ENCODE assay signal across 9 mouse cellular contexts in genomic region chr5:64381538-64381937, GRCm38 (mm10).
A peak's percentile ranks its signal among the peaks of the same experiment; 100 is the strongest.
DNase-seq lines count a peak whose midpoint lies in the region; ATAC-seq and TF ChIP-seq lines count a peak whose summit lies in the region.
"Had no signal": no experiment of that assay in that cellular context is flagged by ENCODE, and none has a peak within 500 bp of the region (broad histone marks: within the 10 kb centered on the region; RNA-seq: fewer than 3 reads in every experiment).

No protein-coding gene starts in this region.

- H3K4me2 ChIP-seq in neural tube, embryonic 13.5 days: no peak overlapping the region
- no peak overlapping the region for H3K4me2 ChIP-seq in limb, embryonic 14.5 days (replicated peaks; ENCODE audit: low read depth, low read length, severe bottlenecking)
- H3K4me2 ChIP-seq in stomach, postnatal 0 days (replicated peaks; ENCODE audit: low read depth): no peak overlapping the region

- no peak for TF ChIP-seq EP300 in heart, adult 2 months (IDR thresholded peaks at IDR 0.05; ENCODE audit: insufficient read depth, low read depth, low read length)
- TF ChIP-seq EP300 in stomach, postnatal 0 days (optimal IDR thresholded peaks at IDR 0.05): no peak

- intact Hi-C loops in heart, adult 2 months (cut with DNase I): loop anchor here (5.0 kb wide), 1 partner anchor 321 kb away; no protein-coding TSS in a partner anchor
- intact Hi-C loops in heart, postnatal 25 days (cut with DNase I): loop anchor here (5.0 to 10.0 kb wide), 2 partner anchors 203 to 301 kb away; no protein-coding TSS in a partner anchor
- intact Hi-C loops in left cerebral cortex, postnatal 25 days (cut with DNase I): loop anchor here (5.0 kb wide), 2 partner anchors 94 to 126 kb away; no protein-coding TSS in a partner anchor

- no peaks in the 10 kb centered on the region for H3K27me3 ChIP-seq in heart, adult 2 months (ENCODE audit: control insufficient read depth, insufficient read depth, low read length)
- peaks cover 5% of the 10 kb centered on the region for H3K27me3 ChIP-seq in neural tube, embryonic 13.5 days
- no peaks in the 10 kb centered on the region for H3K27me3 ChIP-seq in limb, embryonic 14.5 days (ENCODE audit: control insufficient read depth, insufficient read depth, low read length)
- no peaks in the 10 kb centered on the region for H3K27me3 ChIP-seq in stomach, postnatal 0 days (ENCODE audit: control insufficient read depth, insufficient read depth, low read length)

- H3K4me3 ChIP-seq in heart, adult 2 months: no peak overlapping the region
- no peak overlapping the region for H3K4me3 ChIP-seq in neural tube, embryonic 13.5 days
- no peak overlapping the region for H3K4me3 ChIP-seq in limb, embryonic 14.5 days (replicated peaks; ENCODE audit: low read length)
- no peak overlapping the region for H3K4me3 ChIP-seq in stomach, postnatal 0 days (ENCODE audit: low read depth, low read length)

- H3K27ac ChIP-seq in heart, adult 2 months: peak overlapping the region; percentile 73; the same call in 1 of the 2 replicates
- H3K27ac ChIP-seq in neural tube, embryonic 13.5 days (replicated peaks): peak overlapping the region; percentile 9; the same call in 1 of the 2 replicates
- 0 out of 2 replicates have a peak overlapping the region, but pooled peaks have one; percentile 8 for H3K27ac ChIP-seq in limb, embryonic 14.5 days (replicated peaks; ENCODE audit: low read depth, low read length)
- H3K27ac ChIP-seq in stomach, postnatal 0 days (replicated peaks): peak overlapping the region; percentile 70

- no peak for ATAC-seq in neural tube, embryonic 13.5 days (ENCODE audit: low read depth)
- ATAC-seq in limb, embryonic 14.5 days (ENCODE audit: low FRiP score, low read depth): no peak
- no peak for ATAC-seq in stomach, postnatal 0 days (ENCODE audit: low FRiP score, low TSS enrichment)

- 23% methylated on average over 8 of the region's 8 CpGs for WGBS in heart, adult 2 months
- WGBS in neural tube, embryonic 13.5 days: 34% methylated on average over 8 of the region's 8 CpGs
- 43% methylated on average over 8 of the region's 8 CpGs for WGBS in limb, embryonic 14.5 days
- 23% methylated on average over 8 of the region's 8 CpGs for WGBS in stomach, postnatal 0 days

- H3K79me2 ChIP-seq in heart, adult 2 months (replicated peaks; ENCODE audit: control insufficient read depth, insufficient read depth, low read length): no peaks in the 10 kb centered on the region

- no peaks in the 10 kb centered on the region for H3K9me3 ChIP-seq in neural tube, embryonic 13.5 days
- H3K9me3 ChIP-seq in limb, embryonic 14.5 days (ENCODE audit: control insufficient read depth, low read length): no peaks in the 10 kb centered on the region
- H3K9me3 ChIP-seq in stomach, postnatal 0 days (ENCODE audit: control insufficient read depth, low read length): no peaks in the 10 kb centered on the region

- no peak for TF ChIP-seq POLR2A in heart, adult 2 months (IDR thresholded peaks at IDR 0.05; ENCODE audit: insufficient read depth, low read depth, low read length)
- no peak for TF ChIP-seq POLR2A in limb, embryonic 14.5 days (IDR thresholded peaks at IDR 0.05; ENCODE audit: borderline replicate concordance, extremely low read depth, insufficient read depth, insufficient read length)

- H3K9ac ChIP-seq in heart, adult 2 months (ENCODE audit: low read depth, low read length): no peak overlapping the region
- no peak overlapping the region for H3K9ac ChIP-seq in neural tube, embryonic 13.5 days
- no peak overlapping the region for H3K9ac ChIP-seq in limb, embryonic 14.5 days (ENCODE audit: low read depth, low read length, severe bottlenecking)
- H3K9ac ChIP-seq in stomach, postnatal 0 days (ENCODE audit: low read length): no peak overlapping the region

- H3K4me1 ChIP-seq in heart, adult 2 months (ENCODE audit: control insufficient read depth, insufficient read depth, low read length): peaks cover 26% of the 10 kb centered on the region
- peaks cover 33% of the 10 kb centered on the region for H3K4me1 ChIP-seq in neural tube, embryonic 13.5 days (replicated peaks)
- peaks cover 41% of the 10 kb centered on the region for H3K4me1 ChIP-seq in limb, embryonic 14.5 days (ENCODE audit: control insufficient read depth, insufficient read depth, low read length)
- H3K4me1 ChIP-seq in stomach, postnatal 0 days (replicated peaks; ENCODE audit: control insufficient read depth, insufficient read depth): peaks cover 7% of the 10 kb centered on the region

- no peak for TF ChIP-seq CTCF in heart, adult 2 months (IDR thresholded peaks at IDR 0.05)
- no peak for TF ChIP-seq CTCF in stomach, postnatal 0 days (IDR thresholded peaks at IDR 0.05; ENCODE audit: low read depth)

- peak in 1 of 2 experiments; percentile 24 for DNase-seq in heart, adult 2 months
- DNase-seq in heart, postnatal 25 days (ENCODE audit: low spot score): no peak
- no peak for DNase-seq in neural tube, embryonic 10.5 days (ENCODE audit: extremely low spot score, low spot score)
- no peak for DNase-seq in limb, embryonic 14.5 days (ENCODE audit: low spot score)
- no peak for DNase-seq in stomach, postnatal 0 days (ENCODE audit: low spot score)
- DNase-seq in left cerebral cortex, postnatal 25 days (ENCODE audit: low spot score in 2 of 2): no peak
- no peak for DNase-seq in T-cell, adult 2 months (ENCODE audit: low spot score)
- DNase-seq: kidney, adult 8-10 months had no signal

- peaks cover 3% of the 10 kb centered on the region; the same call in 1 of the 2 replicates for H3K36me3 ChIP-seq in heart, adult 2 months (ENCODE audit: control insufficient read depth, insufficient read depth, low read length)
- no peaks in the 10 kb centered on the region for H3K36me3 ChIP-seq in neural tube, embryonic 13.5 days
- H3K36me3 ChIP-seq in limb, embryonic 14.5 days (ENCODE audit: control insufficient read depth, insufficient read depth, low read length): no peaks in the 10 kb centered on the region
- no peaks in the 10 kb centered on the region for H3K36me3 ChIP-seq in stomach, postnatal 0 days (ENCODE audit: control insufficient read depth, insufficient read depth, low read length)

Comparison
In these comparisons a context has a peak if more than half of its experiments do, and no peak if none do; other contexts are left out.
1. H3K27ac ChIP-seq: peak in every context shown above with its lines; median percentile 73 in heart, adult 2 months; 70 in stomach, postnatal 0 days; 9 in neural tube, embryonic 13.5 days; 8 in limb, embryonic 14.5 days.